Mouse (Mus musculus) stomach, embryonic 16.5 days (tissue): Measurements from ENCODE around the gene Ttll5. TPM values are rescaled to one million over a fixed set of nuclear protein-coding genes. Genes with fewer than 3 reads are reported as not detected.

Experiments used
- ATAC-seq: fragments of 200-750 bp; cut with Nextera tagmentation; 2 replicates; pipeline ENCODE4 v1.8.0; 2017; ENCODE audit warnings: moderate number of reproducible peaks, moderate TSS enrichment; ENCODE audit not compliant: insufficient read depth, low FRiP score
- H3K27ac ChIP-seq: fragments of 300-500 bp; sonication (generic); 2 replicates; pipeline ENCODE4 v1.5.1; 2014; ENCODE audit warnings: low read length
- H3K27me3 ChIP-seq: fragments of 300-500 bp; sonication (generic); 2 replicates; pipeline ENCODE4 v1.6.1; 2014; ENCODE audit warnings: low read length, control low read depth, mixed read lengths; ENCODE audit not compliant: control insufficient read depth, insufficient read depth
- H3K36me3 ChIP-seq: fragments of 300-500 bp; sonication (generic); 2 replicates; pipeline ENCODE4 v1.6.1; 2014; ENCODE audit warnings: low read length; ENCODE audit not compliant: control insufficient read depth, insufficient read depth
- H3K4me1 ChIP-seq: fragments of 300-500 bp; sonication (generic); 2 replicates; pipeline ENCODE4 v1.6.1; 2014; ENCODE audit warnings: low read length, control low read depth, mixed read lengths; ENCODE audit not compliant: control insufficient read depth, insufficient read depth
- H3K4me2 ChIP-seq: fragments of 300-500 bp; sonication (generic); 2 replicates; pipeline ENCODE4 v1.6.1; 2014; ENCODE audit warnings: low read depth, low read length, mixed read lengths
- H3K4me3 ChIP-seq: fragments of 300-500 bp; sonication (generic); replicated peaks from 2 replicates; pipeline ENCODE4 v1.5.1; 2014; ENCODE audit warnings: mild to moderate bottlenecking, low read length
- H3K9ac ChIP-seq: fragments of 300-500 bp; sonication (generic); 2 replicates; pipeline ENCODE4 v1.6.1; 2014; ENCODE audit warnings: low read length
- H3K9me3 ChIP-seq: fragments of 300-500 bp; sonication (generic); replicated peaks from 2 replicates; pipeline ENCODE4 v1.6.1; 2016; ENCODE audit warnings: low read length, control low read depth; ENCODE audit not compliant: control insufficient read depth
- WGBS: fragments of 180-500 bp; shearing (Covaris S2); extraction: QIAGEN DNeasy Blood & Tissue Kit; methylation state at CpG from one replicate; pipeline ENCODE4 v1.1.7; 2014; 5-methylcytosine and 5-hydroxymethylcytosine counted together
- polyA plus RNA-seq: library from polyadenylated mRNA; unstranded; fragments of >200 nt; fragmentation: Nextera tagmentation; extraction: Ambion mirVana; gene quantifications from 2 replicates; pipeline ENCODE4 v1.2.1, GENCODE M21; 2015

The Ttll5 gene
- polyA plus RNA-seq, 1 experiment from 2014 or later: 11.4 TPM

DNA sequence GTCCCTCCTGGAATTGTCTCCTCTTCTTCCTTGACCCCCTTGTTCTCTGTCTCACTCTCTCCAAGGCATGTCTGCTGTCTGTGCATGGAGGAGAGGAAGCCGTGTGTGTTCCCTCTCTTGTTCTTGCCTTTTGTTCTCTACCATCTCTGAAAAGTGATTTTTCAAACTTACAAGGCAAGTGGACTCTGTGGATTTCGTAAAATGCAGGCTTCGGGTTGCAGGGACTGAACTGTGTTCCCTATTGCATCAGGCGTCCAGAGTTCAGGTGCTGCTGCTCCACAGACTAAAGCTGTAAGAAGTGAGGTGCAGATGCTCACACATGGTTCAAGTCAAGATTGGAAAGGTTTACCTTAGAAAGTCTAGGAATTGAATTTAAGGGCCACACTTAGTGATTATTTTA lies 126.6 kb downstream of the Ttll5 start:
- WGBS: 64% methylated on average over 4 of the region's 4 CpGs

DNA sequence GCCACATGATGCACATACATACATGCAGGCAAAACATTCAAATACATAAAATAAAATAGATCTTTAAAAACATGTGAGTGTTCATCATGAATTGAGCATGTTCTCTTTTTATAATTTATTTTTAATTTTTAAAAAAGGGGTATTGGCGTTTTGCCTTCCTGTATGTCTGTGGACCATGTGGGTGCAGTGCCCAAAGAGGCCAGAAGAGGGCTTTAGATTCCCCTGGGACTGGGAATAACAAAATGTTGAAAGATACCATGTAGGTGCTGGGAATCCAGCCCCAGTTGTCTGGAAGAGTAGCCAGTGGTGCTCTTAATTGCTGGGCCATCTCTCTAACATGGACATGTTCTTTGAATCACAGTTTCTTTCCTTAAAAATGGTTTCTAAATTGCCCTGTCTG lies 127.4 kb downstream of the Ttll5 start:
- no peaks in the 10 kb centered on the region for H3K36me3 ChIP-seq
- no peaks in the 10 kb centered on the region for H3K4me1 ChIP-seq
- H3K9ac ChIP-seq: no peak overlapping the region
- H3K4me3 ChIP-seq: no peak overlapping the region
- WGBS: 92% methylated on average over 1 of the region's 1 CpGs
- no peak overlapping the region for H3K27ac ChIP-seq
- no peaks in the 10 kb centered on the region for H3K27me3 ChIP-seq
- no peak overlapping the region for H3K4me2 ChIP-seq
- no peaks in the 10 kb centered on the region; the same call in 1 of the 2 replicates for H3K9me3 ChIP-seq
- no peak for ATAC-seq

More for the DNA sequence above, 126.6 kb downstream of the Ttll5 start:
- Histone ChIP-seq H3K27ac (no peak overlapping the region), H3K27me3 (no peaks in the 10 kb centered on the region), H3K4me1 (no peaks in the 10 kb centered on the region), H3K9me3 (no peaks in the 10 kb centered on the region; the same call in 1 of the 2 replicates), H3K9ac (no peak overlapping the region), H3K4me3 (no peak overlapping the region), H3K36me3 (no peaks in the 10 kb centered on the region), H3K4me2 (no peak overlapping the region)
- no peak for ATAC-seq

DNA sequence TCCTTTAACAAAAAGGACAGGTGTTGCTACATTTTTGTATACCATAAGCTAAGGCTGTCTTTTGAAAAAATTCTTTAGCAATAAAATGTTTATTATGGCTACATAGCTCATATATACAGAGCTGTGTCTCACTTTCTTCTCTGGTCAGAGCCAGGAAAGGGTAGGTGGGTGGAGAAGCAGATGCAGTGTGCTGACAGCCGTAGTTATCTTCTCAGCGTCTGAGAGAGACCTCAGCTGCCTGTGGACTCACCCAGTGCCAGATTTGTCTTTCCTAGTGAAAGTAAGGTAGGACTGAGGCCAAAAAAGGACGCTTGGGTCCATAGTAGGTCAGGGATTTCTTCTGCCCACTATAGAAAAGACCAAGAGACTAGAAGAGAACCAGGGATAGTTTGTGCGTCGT lies 127.9 kb downstream of the Ttll5 start:
- Histone ChIP-seq H3K4me1 (no peaks in the 10 kb centered on the region), H3K27me3 (no peaks in the 10 kb centered on the region), H3K4me2 (no peak overlapping the region), H3K9ac (no peak overlapping the region), H3K36me3 (no peaks in the 10 kb centered on the region), H3K4me3 (no peak overlapping the region), H3K27ac (no peak overlapping the region), H3K9me3 (no peaks in the 10 kb centered on the region; the same call in 1 of the 2 replicates)
- 90% methylated on average over 5 of the region's 5 CpGs for WGBS
- ATAC-seq: no peak

DNA sequence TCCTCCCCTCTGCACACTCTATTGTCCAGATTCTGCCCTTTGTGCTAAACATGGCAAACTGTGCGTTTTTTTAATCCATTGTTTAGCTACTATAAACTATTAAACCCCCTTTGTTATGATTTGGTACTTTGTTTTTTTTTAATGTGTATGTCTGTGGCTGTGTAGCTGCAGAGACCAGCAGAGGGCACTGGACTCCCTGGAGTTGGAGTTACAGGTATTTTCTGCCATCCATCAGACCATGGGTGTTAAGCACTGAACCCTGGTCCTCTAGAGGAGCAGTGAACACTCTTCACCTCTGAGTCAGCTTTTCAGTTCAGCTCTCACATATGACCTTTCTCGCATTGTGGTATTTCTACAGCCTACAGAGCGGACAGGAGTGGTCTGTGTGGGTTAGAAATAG lies 129.7 kb downstream of the Ttll5 start:
- 84% methylated on average over 3 of the region's 3 CpGs for WGBS
- Histone ChIP-seq H3K4me2 (no peak overlapping the region), H3K27me3 (no peaks in the 10 kb centered on the region), H3K27ac (no peak overlapping the region), H3K36me3 (no peaks in the 10 kb centered on the region), H3K9me3 (no peaks in the 10 kb centered on the region; the same call in 1 of the 2 replicates), H3K4me1 (peaks cover 2% of the 10 kb centered on the region; the same call in 1 of the 2 replicates), H3K4me3 (no peak overlapping the region), H3K9ac (no peak overlapping the region)
- ATAC-seq: no peak

DNA sequence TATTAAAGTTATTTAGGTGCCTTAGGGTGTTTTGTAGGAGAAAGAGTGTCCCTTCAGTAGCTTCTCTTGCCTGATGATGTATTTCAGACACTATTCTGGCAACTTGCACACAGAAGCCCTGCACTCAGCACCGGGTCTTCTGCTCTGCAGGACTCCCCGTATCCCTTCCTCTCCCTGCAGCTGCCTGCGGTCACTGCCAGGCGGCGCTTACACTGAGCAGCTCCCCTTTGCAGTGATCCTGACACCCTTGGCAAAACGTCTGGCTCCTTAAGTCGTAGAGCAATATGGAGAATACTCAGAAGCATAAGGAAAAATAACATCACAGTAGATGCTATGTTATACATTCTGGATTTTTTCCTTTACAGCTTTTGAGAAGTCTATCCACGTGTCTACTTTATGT lies 130.6 kb downstream of the Ttll5 start:
- Histone ChIP-seq H3K4me1 (peaks cover 4% of the 10 kb centered on the region; the same call in 1 of the 2 replicates), H3K4me3 (no peak overlapping the region), H3K27me3 (no peaks in the 10 kb centered on the region), H3K27ac (no peak overlapping the region), H3K9me3 (no peaks in the 10 kb centered on the region; the same call in 1 of the 2 replicates), H3K4me2 (no peak overlapping the region), H3K9ac (no peak overlapping the region), H3K36me3 (no peaks in the 10 kb centered on the region)
- 66% methylated on average over 8 of the region's 8 CpGs for WGBS
- no peak for ATAC-seq

DNA sequence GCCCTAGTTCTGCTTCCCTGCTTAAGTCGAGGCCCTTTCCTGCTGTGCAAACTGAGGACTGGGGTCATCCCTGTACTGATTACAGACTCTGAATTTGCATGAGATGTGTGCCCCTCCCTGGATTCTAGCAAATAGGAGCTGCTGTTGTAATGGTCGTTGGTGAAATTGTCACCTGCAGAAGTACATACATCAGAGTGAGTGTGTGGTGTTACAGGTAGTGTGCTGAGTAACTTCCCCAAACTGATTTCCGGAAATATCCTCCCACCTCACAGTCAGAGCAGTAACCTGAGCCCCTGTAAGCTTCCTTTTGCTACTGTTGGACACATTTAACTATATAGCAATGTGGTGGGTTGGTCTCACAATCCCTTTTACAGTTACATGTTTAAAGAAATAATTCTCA lies 131.2 kb downstream of the Ttll5 start:
- H3K9ac ChIP-seq: no peak overlapping the region
- H3K4me3 ChIP-seq: no peak overlapping the region
- H3K9me3 ChIP-seq: no peaks in the 10 kb centered on the region; the same call in 1 of the 2 replicates
- no peaks in the 10 kb centered on the region for H3K27me3 ChIP-seq
- ATAC-seq: no peak
- H3K4me1 ChIP-seq: peaks cover 4% of the 10 kb centered on the region; the same call in 1 of the 2 replicates
- 49% methylated on average over 3 of the region's 3 CpGs for WGBS
- no peaks in the 10 kb centered on the region for H3K36me3 ChIP-seq
- H3K27ac ChIP-seq: no peak overlapping the region
- no peak overlapping the region for H3K4me2 ChIP-seq

DNA sequence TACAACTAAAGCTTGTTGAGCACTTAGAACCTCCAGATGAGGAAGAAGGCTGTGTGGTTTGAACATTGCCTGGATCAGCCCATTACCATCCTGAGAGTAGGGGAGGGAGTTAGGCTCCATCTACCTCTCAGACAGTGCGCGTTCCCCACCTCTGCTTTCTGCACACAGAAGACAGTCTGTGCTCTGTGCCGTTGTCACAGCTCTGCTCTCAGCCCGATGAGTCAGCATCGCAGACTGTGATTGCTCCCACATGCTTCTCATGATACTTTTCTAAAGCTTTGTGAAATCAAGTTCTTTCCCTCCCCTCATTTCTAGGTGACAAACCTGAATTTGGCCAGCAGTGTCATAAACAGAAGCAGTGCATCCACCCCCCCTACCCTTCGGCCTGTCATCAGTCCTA lies 131.8 kb downstream of the Ttll5 start:
- H3K27me3 ChIP-seq: no peaks in the 10 kb centered on the region
- H3K9me3 ChIP-seq: no peaks in the 10 kb centered on the region; the same call in 1 of the 2 replicates
- ATAC-seq: no peak
- no peak overlapping the region for H3K4me2 ChIP-seq
- WGBS: 72% methylated on average over 6 of the region's 6 CpGs
- H3K27ac ChIP-seq: no peak overlapping the region; the same call in 1 of the 2 replicates
- no peak overlapping the region for H3K4me3 ChIP-seq
- no peak overlapping the region for H3K9ac ChIP-seq
- no peaks in the 10 kb centered on the region for H3K36me3 ChIP-seq
- peaks cover 4% of the 10 kb centered on the region; the same call in 1 of the 2 replicates for H3K4me1 ChIP-seq

DNA sequence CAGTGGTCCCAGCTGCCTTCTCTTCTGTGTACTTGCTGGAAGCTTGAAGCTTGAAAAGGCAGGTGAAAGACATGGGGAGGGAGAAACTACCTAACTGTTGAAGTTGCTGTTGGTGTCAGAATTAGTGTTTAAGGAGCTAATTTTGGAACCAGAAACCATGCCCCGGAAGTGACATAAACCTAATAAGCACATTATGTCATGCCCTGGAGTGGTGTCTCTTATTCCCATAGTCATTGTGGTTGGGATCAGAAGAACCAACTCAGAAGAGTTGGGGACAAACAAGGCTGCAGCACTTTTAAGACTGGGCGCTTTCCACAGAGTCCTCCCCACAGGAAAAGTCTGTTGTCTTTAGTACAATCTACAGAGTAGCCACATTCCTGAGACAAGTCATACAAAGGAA lies 134.0 kb downstream of the Ttll5 start:
- no peak overlapping the region for H3K4me2 ChIP-seq
- no peak overlapping the region for H3K4me3 ChIP-seq
- no peak overlapping the region for H3K27ac ChIP-seq
- no peaks in the 10 kb centered on the region for H3K27me3 ChIP-seq
- 78% methylated on average over 2 of the region's 2 CpGs for WGBS
- H3K36me3 ChIP-seq: no peaks in the 10 kb centered on the region
- H3K9ac ChIP-seq: no peak overlapping the region
- no peak for ATAC-seq
- peaks cover 11% of the 10 kb centered on the region for H3K4me1 ChIP-seq
- H3K9me3 ChIP-seq: no peaks in the 10 kb centered on the region

DNA sequence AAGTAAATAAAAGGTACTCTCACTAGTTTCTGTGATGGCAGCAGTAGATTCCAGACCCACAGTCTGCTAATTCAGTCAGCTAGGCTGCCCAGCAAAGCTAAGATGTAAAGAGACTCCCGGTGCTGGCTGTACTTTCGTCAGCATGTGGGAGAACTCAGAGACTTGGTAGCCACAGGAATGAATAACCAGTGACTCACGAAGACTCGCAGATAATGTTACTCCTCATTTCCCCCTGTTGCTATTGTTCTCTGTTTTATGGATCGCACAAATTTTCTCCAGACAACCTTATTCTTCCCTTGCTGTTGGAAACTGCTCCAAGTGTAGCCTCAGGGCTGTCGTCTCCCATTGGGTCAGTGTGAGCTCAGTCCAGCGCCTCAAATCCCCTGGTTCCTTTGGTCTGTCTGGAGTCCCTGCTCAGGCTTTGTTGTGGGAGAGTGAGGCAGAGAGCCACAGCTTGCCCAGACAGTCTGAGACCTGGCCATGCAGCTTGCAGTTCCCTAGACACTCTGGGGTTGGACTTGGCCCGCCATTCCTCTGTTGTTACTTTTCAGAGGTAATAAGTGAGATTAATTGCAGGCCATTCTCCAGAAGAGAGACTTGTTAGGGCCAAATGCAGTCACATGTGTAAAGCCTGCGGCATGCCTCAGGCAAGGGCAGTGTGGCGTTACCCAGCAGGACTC lies 135.5 kb downstream of the Ttll5 start:
- 62% methylated on average over 10 of the region's 10 CpGs for WGBS
- no peak for ATAC-seq
- 0 out of 2 replicates have a peak overlapping the region, but pooled peaks have one; percentile 14 for H3K27ac ChIP-seq

More for the DNA sequence above, 135.5 kb downstream of the Ttll5 start:
- H3K4me3 ChIP-seq: no peak overlapping the region
- H3K36me3 ChIP-seq: no peaks in the 10 kb centered on the region
- no peak overlapping the region for H3K9ac ChIP-seq
- peaks cover 16% of the 10 kb centered on the region for H3K4me1 ChIP-seq
- H3K9me3 ChIP-seq: no peaks in the 10 kb centered on the region
- H3K4me2 ChIP-seq: no peak overlapping the region
- H3K27me3 ChIP-seq: no peaks in the 10 kb centered on the region
